Mouse (Mus musculus) midbrain, embryonic 11.5 days (tissue): ENCODE data around the gene Asl. TPM values are rescaled to one million over a fixed set of nuclear protein-coding genes. Genes with fewer than 3 reads are reported as not detected.
A peak's percentile ranks its signal among the peaks of the same experiment; 100 is the strongest.
"Not testable (repeated sequence)": the region's sequence is repeated elsewhere in the genome, so short reads cannot be mapped to it uniquely, and the experiment has no call there.

ENCODE experiments used
- ATAC-seq: fragments of 200-750 bp; cut with Nextera tagmentation; 2 replicates; pipeline ENCODE4 v1.8.0; 2017; ENCODE audit warnings: moderate TSS enrichment, moderate library complexity; ENCODE audit not compliant: low FRiP score
- DNase-seq: peaks from one replicate; pipeline ENCODE4 v3.0.0; 2015; ENCODE audit warnings: low spot score; ENCODE audit errors: missing footprints
- H3K27ac ChIP-seq: fragments of 300-500 bp; sonication (generic); 2 replicates; pipeline ENCODE4 v1.5.1; 2014; ENCODE audit warnings: low read depth, low read length
- H3K27me3 ChIP-seq: fragments of 300-500 bp; sonication (generic); 2 replicates; pipeline ENCODE4 v1.6.1; 2014; ENCODE audit warnings: mild to moderate bottlenecking, low read length, moderate library complexity, mixed read lengths; ENCODE audit not compliant: control insufficient read depth, insufficient read depth
- H3K36me3 ChIP-seq: fragments of 300-500 bp; sonication (generic); 2 replicates; pipeline ENCODE4 v1.6.1; 2014; ENCODE audit warnings: mild to moderate bottlenecking, low read length, moderate library complexity, mixed read lengths; ENCODE audit not compliant: control insufficient read depth, insufficient read depth
- H3K4me1 ChIP-seq: fragments of 300-500 bp; sonication (generic); 2 replicates; pipeline ENCODE4 v1.6.1; 2014; ENCODE audit warnings: low read length; ENCODE audit not compliant: control insufficient read depth, insufficient read depth
- H3K4me2 ChIP-seq: fragments of 300-500 bp; sonication (generic); 2 replicates; pipeline ENCODE4 v1.6.1; 2014; ENCODE audit warnings: mild to moderate bottlenecking, moderate library complexity
- H3K4me3 ChIP-seq: fragments of 300-500 bp; sonication (generic); 2 replicates; pipeline ENCODE4 v1.5.1; 2014; ENCODE audit warnings: low read depth, low read length
- H3K9ac ChIP-seq: fragments of 300-500 bp; sonication (generic); 2 replicates; pipeline ENCODE4 v1.6.1; 2014; ENCODE audit warnings: low read length
- H3K9me3 ChIP-seq: fragments of 300-500 bp; sonication (generic); 2 replicates; pipeline ENCODE4 v1.6.1; 2016; ENCODE audit warnings: low read length; ENCODE audit not compliant: control insufficient read depth
- WGBS: fragments of 180-500 bp; shearing (Covaris S2); extraction: QIAGEN DNeasy Blood & Tissue Kit; methylation state at CpG from one replicate; pipeline ENCODE4 v1.1.7; 2014; 5-methylcytosine and 5-hydroxymethylcytosine counted together
- polyA plus RNA-seq: library from polyadenylated mRNA; unstranded; fragments of >200 nt; fragmentation: Nextera tagmentation; extraction: Ambion mirVana; gene quantifications from 2 replicates; pipeline ENCODE4 v1.2.1, GENCODE M21; 2014

Gene Asl
- polyA plus RNA-seq, 1 experiment from 2014 or later = 30.1 TPM

DNA sequence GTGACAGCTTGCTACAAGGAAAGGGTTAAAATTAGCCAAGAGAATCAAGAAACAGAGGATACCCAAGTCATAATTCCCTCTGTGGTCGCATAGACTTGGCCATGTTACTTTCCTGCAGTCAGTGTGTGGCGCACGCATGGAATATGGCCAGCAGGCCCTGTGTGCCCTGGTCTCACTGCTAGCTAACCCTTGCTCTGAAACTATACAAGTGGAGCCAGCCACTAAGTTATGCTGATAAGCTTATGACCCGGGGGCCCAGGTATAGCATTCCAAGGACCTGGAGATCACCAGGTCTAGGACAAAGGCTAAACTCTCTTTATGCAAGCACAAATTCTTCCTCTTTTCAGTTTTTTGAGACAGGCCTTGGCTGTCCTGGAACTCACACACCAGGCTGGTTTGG, 11.8 kb upstream of the Asl start:
- peak; percentile 28 for DNase-seq
- no peak overlapping the region for H3K9ac ChIP-seq
- no peak overlapping the region for H3K4me3 ChIP-seq
- no peak overlapping the region for H3K27ac ChIP-seq
- no peaks in the 10 kb centered on the region for H3K9me3 ChIP-seq
- no peaks in the 10 kb centered on the region for H3K27me3 ChIP-seq
- no peaks in the 10 kb centered on the region for H3K4me1 ChIP-seq
- no peak for ATAC-seq
- 94% methylated on average over 4 of the region's 4 CpGs for WGBS
- peaks cover 11% of the 10 kb centered on the region for H3K36me3 ChIP-seq
- H3K4me2 ChIP-seq = no peak overlapping the region

DNA sequence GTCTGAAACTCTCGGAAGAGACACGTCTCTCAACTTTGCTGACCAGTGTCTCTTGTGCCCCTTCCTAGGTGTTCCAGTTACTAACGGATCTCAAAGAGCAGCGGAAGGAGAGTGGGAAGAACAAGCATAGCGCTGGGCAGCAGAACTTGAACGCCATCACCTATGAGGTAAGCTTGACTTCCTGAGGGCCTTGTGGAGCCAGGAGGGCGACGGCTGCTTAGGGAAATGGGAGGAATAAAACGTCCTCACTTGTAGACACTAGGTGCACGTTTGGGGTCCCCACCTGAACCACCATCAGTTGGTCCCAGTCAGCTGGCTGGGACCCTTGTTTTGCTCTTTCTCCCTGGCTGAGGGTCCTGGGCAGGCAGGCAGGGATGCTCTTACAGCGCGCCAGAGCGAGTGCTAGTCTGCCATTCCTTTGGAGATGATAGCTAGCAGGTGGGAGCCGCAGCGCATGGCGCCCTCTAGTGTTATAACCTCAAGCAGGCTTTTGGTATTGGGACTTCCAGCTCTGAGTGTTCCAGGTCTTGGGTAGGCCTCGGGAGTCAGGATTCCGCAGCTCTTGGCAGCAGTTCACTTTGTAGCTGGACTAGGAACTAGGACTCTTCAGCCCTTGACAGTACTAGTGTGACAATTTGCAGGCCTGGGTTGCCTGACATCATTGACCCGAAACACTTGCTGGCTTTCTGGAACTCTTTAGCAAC, 8.9 kb upstream of the Asl start:
- ATAC-seq (no peak), DNase-seq (peak; percentile 93)
- WGBS = 65% methylated on average over 19 of the region's 19 CpGs
- no peaks in the 10 kb centered on the region for H3K9me3 ChIP-seq
- peaks cover 11% of the 10 kb centered on the region for H3K36me3 ChIP-seq
- no peak overlapping the region for H3K9ac ChIP-seq
- H3K4me1 ChIP-seq = no peaks in the 10 kb centered on the region
- H3K4me3 ChIP-seq = no peak overlapping the region
- no peaks in the 10 kb centered on the region for H3K27me3 ChIP-seq
- H3K27ac ChIP-seq = no peak overlapping the region
- H3K4me2 ChIP-seq = no peak overlapping the region

DNA sequence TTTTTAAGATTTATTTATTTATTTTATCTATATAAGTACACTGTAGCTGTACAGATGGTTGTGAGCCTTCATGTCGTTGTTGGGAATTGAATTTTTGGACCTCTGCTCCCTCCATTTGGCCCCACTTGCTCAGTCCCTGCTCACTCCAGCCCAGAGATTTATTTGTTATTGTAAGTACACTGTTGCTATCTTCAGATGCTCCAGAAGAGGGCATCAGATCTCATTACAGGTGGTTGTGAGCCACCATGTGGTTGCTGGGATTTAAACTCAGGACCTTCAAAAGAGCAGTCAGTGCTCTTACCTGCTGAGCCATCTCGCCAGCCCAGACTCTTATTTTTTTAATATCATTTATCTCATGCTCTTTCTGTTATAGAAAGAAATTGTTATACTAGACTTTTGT, 7.3 kb upstream of the Asl start:
- not testable (repeated sequence) for H3K9ac ChIP-seq, ATAC-seq, H3K9me3 ChIP-seq, H3K27me3 ChIP-seq, H3K27ac ChIP-seq, H3K4me1 ChIP-seq, H3K4me3 ChIP-seq, DNase-seq, H3K4me2 ChIP-seq, H3K36me3 ChIP-seq
- 66% methylated on average over 2 of the region's 2 CpGs for WGBS

DNA sequence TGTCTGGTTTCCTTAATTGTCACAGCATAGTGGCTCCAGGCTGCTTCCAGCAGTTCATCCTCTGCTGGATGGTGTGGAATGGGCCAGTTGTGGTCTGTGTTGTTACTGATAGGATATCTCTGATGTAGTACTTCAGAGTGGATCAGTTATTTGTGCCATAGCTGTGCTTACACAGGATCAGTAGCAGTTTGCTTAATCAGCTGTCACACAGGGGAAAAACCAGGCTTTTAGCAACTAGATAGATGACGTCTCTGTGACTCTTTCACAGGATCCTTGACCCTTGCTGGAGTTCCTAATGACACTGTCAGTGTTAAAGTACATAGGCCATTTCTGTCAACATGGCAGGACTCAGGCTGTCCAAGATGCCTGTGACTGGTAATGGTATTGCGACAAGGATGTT, 4.8 kb upstream of the Asl start:
- peaks cover 2% of the 10 kb centered on the region; the same call in 1 of the 2 replicates for H3K4me1 ChIP-seq
- ATAC-seq (no peak), DNase-seq (peak; percentile 2)
- H3K4me2 ChIP-seq = no peak overlapping the region
- H3K9me3 ChIP-seq = no peaks in the 10 kb centered on the region
- no peak overlapping the region for H3K4me3 ChIP-seq
- H3K36me3 ChIP-seq = peaks cover 3% of the 10 kb centered on the region; the same call in 1 of the 2 replicates
- 88% methylated on average over 2 of the region's 2 CpGs for WGBS
- no peak overlapping the region for H3K27ac ChIP-seq
- no peaks in the 10 kb centered on the region for H3K27me3 ChIP-seq
- no peak overlapping the region for H3K9ac ChIP-seq

DNA sequence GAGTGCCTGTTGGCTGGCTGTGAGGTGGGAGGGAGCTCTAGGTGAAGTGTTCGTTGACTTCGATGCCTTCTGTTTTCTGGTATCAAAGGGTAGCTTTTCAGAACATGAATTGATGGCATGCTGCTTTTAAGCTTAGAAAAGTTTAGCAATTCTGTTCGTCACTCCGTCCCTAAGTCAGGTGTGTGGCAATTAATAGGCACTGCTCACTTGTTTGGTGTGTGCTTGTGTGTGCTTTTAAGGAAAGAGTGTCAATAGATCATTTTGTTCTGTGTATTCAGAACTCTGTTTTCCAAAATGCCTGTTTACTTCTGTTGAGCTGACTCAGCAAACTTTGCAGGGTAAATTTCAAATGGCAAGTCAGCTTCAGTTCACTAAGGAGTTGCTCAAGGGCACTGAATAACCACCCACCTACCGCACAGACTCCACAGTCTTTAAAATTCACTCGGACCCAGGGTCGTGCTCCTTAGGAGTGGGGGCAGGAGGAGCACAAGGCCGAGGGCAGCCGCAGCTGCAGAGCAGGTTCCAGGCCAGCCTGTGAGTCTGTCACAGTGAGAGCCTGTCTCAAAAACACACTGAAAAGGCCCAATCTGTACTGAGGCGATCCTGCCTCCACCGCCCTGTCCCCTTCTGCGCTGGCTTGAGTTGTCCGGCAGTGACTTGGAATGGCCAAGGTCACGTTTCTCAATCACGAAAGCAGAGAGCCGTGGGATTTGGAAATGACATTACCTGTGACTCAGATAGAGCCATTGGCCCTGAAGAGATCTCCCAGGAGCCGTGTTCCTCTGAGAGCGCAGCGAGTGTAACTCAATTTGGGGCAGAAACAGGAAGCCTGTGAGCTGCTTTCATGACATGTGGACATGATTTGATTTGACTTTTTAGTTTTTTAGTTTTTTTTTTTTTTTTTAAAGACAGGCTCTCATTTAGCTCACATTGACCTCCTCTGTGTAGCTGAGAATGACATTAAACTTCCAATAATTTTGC, 2.7 kb upstream of the Asl start:
- peaks cover 2% of the 10 kb centered on the region; the same call in 1 of the 2 replicates for H3K4me1 ChIP-seq
- no peaks in the 10 kb centered on the region for H3K27me3 ChIP-seq
- no peaks in the 10 kb centered on the region for H3K9me3 ChIP-seq
- H3K4me2 ChIP-seq = no peak overlapping the region
- H3K4me3 ChIP-seq = no peak overlapping the region
- no peak overlapping the region for H3K27ac ChIP-seq
- no peak overlapping the region for H3K9ac ChIP-seq
- no peaks in the 10 kb centered on the region for H3K36me3 ChIP-seq
- 95% methylated on average over 19 of the region's 19 CpGs for WGBS
- DNase-seq (peak; percentile 19), ATAC-seq (no peak)

DNA sequence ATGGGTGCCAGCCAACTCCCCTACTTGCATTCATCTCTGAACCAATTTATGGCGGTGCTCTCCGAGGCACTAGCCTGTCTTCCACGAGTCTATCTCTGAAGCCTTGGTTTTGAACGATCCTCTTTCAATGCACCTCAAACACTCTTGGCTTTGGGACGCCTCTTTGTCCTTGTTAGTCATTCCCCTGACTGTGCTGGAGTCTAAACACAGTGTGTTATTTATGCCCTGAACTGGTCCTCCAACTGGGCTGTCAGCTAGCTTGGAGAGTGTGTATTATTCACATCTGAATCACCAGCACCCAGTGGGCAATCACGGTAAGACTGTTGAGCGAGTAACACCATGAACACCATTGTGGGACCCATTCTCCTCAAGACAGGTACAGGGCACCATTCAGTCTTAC, 1.4 kb downstream of the Asl start:
- H3K27ac ChIP-seq = no peak overlapping the region
- no peaks in the 10 kb centered on the region for H3K9me3 ChIP-seq
- H3K36me3 ChIP-seq = no peaks in the 10 kb centered on the region
- H3K27me3 ChIP-seq = no peaks in the 10 kb centered on the region
- H3K9ac ChIP-seq = no peak overlapping the region
- ATAC-seq (no peak), DNase-seq (no peak)
- 90% methylated on average over 7 of the region's 7 CpGs for WGBS
- no peak overlapping the region for H3K4me3 ChIP-seq
- H3K4me2 ChIP-seq = no peak overlapping the region
- peaks cover 2% of the 10 kb centered on the region; the same call in 1 of the 2 replicates for H3K4me1 ChIP-seq

DNA sequence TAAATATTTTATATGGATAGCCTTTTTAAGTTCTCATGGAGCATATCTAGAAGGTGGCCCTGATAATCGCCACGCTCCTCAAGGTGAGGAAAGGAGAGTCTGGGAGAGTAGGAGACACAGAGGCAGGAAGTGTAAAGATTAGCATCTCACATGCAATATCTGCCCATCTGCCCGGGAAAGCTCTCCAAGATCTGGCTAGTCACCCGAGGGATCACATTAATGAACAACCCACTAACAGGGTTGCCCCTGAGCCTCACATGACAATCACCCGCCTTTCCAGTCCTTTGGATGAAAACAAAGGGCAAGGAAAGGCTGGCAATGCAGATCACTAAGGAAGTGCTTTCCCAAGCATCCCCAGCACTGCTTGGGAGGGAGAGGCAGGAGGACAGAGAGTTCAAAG, 1.9 kb downstream of the Asl start:
- no peaks in the 10 kb centered on the region for H3K27me3 ChIP-seq
- no peak overlapping the region for H3K9ac ChIP-seq
- H3K4me3 ChIP-seq = no peak overlapping the region
- H3K9me3 ChIP-seq = no peaks in the 10 kb centered on the region
- WGBS = 80% methylated on average over 5 of the region's 5 CpGs
- peaks cover 2% of the 10 kb centered on the region; the same call in 1 of the 2 replicates for H3K4me1 ChIP-seq
- ATAC-seq = no peak
- no peak overlapping the region for H3K27ac ChIP-seq
- no peaks in the 10 kb centered on the region for H3K36me3 ChIP-seq
- no peak for DNase-seq
- H3K4me2 ChIP-seq = no peak overlapping the region

DNA sequence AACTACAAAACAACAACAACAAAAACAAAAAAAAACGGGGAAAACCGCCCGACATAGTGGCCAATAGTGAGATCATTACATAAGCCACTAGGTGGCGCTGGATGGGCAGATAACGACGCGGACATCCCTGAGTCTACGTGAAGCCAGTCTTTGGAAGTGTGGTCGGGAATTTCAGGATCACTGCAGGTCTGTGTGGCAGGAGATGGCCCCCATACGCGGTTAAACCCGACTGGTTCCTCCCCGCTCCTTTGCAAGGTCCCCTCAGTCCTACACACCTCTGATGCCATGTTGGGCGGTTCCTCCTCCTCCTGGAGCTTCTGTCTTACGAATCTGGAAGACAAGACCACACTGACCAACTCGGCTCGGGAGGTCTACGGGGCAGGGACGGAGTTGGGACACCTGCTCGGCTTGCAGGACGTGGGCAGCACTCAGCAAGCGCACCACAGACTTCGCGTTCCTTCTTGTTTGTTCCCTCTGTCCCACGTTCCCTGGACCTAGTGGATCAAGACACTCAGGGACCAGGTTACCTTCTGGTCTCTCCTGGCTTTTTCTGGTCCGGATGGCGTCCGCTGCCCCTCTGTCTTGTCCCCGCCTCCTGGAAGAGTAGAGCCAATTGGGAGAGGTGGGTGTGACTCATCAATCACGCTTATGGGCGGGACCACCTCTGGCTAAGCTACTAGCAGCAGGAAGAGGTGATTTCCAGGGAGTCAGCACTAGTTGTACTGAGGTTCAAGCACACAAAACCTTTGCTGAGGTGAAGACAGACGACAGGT, 5.1 kb downstream of the Asl start:
- H3K36me3 ChIP-seq = no peaks in the 10 kb centered on the region
- peak overlapping the region; percentile 50 for H3K4me3 ChIP-seq
- H3K9ac ChIP-seq = peak overlapping the region; percentile 63
- H3K27me3 ChIP-seq = no peaks in the 10 kb centered on the region
- H3K4me2 ChIP-seq = peak overlapping the region; percentile 76
- WGBS = under 1% methylated on average over 32 of the region's 32 CpGs
- peak; percentile 98 for DNase-seq
- H3K27ac ChIP-seq = no peak overlapping the region
- H3K9me3 ChIP-seq = no peaks in the 10 kb centered on the region
- peak; percentile 90 for ATAC-seq
- no peaks in the 10 kb centered on the region; the same call in 1 of the 2 replicates for H3K4me1 ChIP-seq
